16 mouse cellular contexts compared by ENCODE assay signal in the genomic region with DNA sequence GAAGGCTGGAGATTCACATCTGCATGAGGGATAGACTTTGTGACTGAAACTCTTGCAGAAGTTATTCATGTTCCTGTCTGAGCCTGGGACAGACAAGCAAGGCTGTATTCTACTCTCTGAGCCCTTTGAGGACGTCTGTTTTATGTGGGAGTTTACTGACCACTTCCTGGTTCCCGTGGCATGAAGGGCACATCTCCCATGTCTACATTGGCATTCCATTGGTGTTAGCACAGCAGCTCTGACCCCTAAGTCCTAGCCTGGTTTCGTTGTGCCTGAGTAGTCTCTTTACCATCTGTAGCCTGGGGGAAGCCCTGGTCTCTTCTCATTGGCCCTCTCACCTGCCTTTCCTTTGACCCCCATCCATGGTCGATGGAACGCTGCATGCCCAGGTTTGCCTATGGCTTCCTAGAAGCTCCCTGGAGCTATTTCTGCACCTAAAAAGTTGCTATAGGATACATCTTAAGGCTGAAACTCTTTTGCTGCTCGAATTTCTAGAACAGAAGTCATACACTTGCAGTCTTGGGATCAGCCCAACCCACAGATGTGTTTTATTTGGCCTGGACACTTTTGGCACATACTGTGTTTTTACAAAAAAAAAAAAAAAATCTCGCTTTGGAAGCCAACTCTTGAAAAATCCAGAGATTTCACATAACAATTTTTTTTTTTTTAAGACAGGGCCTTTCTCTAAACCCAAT. TPM values are rescaled to one million over a fixed set of nuclear protein-coding genes. Genes with fewer than 3 reads are reported as not detected.
DNase-seq lines count a peak whose midpoint lies in the region; ATAC-seq and TF ChIP-seq lines count a peak whose summit lies in the region.
"Had no signal": no experiment of that assay in that cellular context is flagged by ENCODE, and none has a peak within 500 bp of the region (broad histone marks: within the 10 kb centered on the region; RNA-seq: fewer than 3 reads in every experiment).

No protein-coding gene starts in this region.

- H3K27me3 ChIP-seq in kidney, adult 2 months (replicated peaks; ENCODE audit: control insufficient read depth, insufficient read depth, low read length), result no peaks in the 10 kb centered on the region
- no peaks in the 10 kb centered on the region for H3K27me3 ChIP-seq in kidney, embryonic 16.5 days (ENCODE audit: insufficient read depth, low read length)
- no peaks in the 10 kb centered on the region for H3K27me3 ChIP-seq in hindbrain, embryonic 11.5 days (ENCODE audit: control insufficient read depth, insufficient read depth, low read length)
- H3K27me3 ChIP-seq: embryonic facial prominence, embryonic 13.5 days; heart, embryonic 13.5 days; liver, embryonic 13.5 days had no signal

- H3K36me3 ChIP-seq in kidney, adult 2 months (ENCODE audit: control insufficient read depth, insufficient read depth, low read length), result no peaks in the 10 kb centered on the region
- H3K36me3 ChIP-seq in kidney, embryonic 16.5 days (ENCODE audit: insufficient read depth, low read length), result no peaks in the 10 kb centered on the region
- H3K36me3 ChIP-seq in hindbrain, embryonic 11.5 days (ENCODE audit: control insufficient read depth, insufficient read depth, low read length), result no peaks in the 10 kb centered on the region
- H3K36me3 ChIP-seq: embryonic facial prominence, embryonic 13.5 days; heart, embryonic 13.5 days; liver, embryonic 13.5 days had no signal

- 42% methylated on average over 7 of the region's 7 CpGs for WGBS in kidney, adult 2 months
- 50% methylated on average over 7 of the region's 7 CpGs for WGBS in kidney, embryonic 16.5 days
- WGBS in hindbrain, embryonic 11.5 days, result 83% methylated on average over 7 of the region's 7 CpGs

- no peak for ATAC-seq in kidney, embryonic 16.5 days (ENCODE audit: low FRiP score, low TSS enrichment)
- no peak for ATAC-seq in hindbrain, embryonic 11.5 days (ENCODE audit: low FRiP score)
- ATAC-seq: hindbrain, postnatal 0 days had no signal

- H3K4me1 ChIP-seq in kidney, adult 2 months (ENCODE audit: control insufficient read depth, insufficient read depth, low read length), result no peaks in the 10 kb centered on the region
- H3K4me1 ChIP-seq in kidney, embryonic 16.5 days (ENCODE audit: insufficient read depth, low read length), result no peaks in the 10 kb centered on the region
- H3K4me1 ChIP-seq in embryonic fibroblast, embryonic 13.5 days (ENCODE audit: control insufficient read depth, insufficient read depth, low read length), result no peaks in the 10 kb centered on the region; the same call in none of the 2 replicates
- H3K4me1 ChIP-seq in hindbrain, embryonic 11.5 days (replicated peaks; ENCODE audit: control insufficient read depth, insufficient read depth, low read length), result no peaks in the 10 kb centered on the region
- H3K4me1 ChIP-seq: heart, embryonic 13.5 days; liver, embryonic 13.5 days; megakaryocyte, embryonic 14.5 days had no signal

- no peak for TF ChIP-seq CTCF in kidney, adult 2 months (conservative IDR thresholded peaks at IDR 0.05; ENCODE audit: insufficient read depth, insufficient read length, low read depth, low read length)
- no peak for TF ChIP-seq CTCF in embryonic fibroblast, embryonic 13.5 days (IDR thresholded peaks at IDR 0.05; ENCODE audit: borderline replicate concordance, insufficient read depth, low read length)

- no peak overlapping the region for H3K9ac ChIP-seq in kidney, embryonic 16.5 days (replicated peaks; ENCODE audit: low read length)
- H3K9ac ChIP-seq in hindbrain, embryonic 11.5 days (ENCODE audit: low read depth, low read length), result no peak overlapping the region
- H3K9ac ChIP-seq: embryonic facial prominence, embryonic 13.5 days; heart, embryonic 13.5 days; liver, embryonic 13.5 days had no signal

- H3K27ac ChIP-seq in kidney, adult 2 months (ENCODE audit: insufficient read depth, low read depth, low read length), result no peak overlapping the region
- H3K27ac ChIP-seq in kidney, embryonic 16.5 days (ENCODE audit: low read length), result no peak overlapping the region
- H3K27ac ChIP-seq in embryonic fibroblast, embryonic 13.5 days (ENCODE audit: insufficient read depth, low read length), result 0 out of 2 replicates have a peak overlapping the region, but pooled peaks have one; percentile 34
- H3K27ac ChIP-seq in hindbrain, embryonic 11.5 days (ENCODE audit: low read depth, low read length), result no peak overlapping the region
- H3K27ac ChIP-seq: embryonic facial prominence, embryonic 13.5 days; heart, embryonic 13.5 days; hindbrain, postnatal 0 days; liver, embryonic 13.5 days had no signal

- H3K4me2 ChIP-seq in kidney, embryonic 16.5 days (replicated peaks; ENCODE audit: low read depth, low read length), result no peak overlapping the region
- no peak overlapping the region for H3K4me2 ChIP-seq in hindbrain, embryonic 11.5 days (replicated peaks; ENCODE audit: low read depth, low read length)
- H3K4me2 ChIP-seq: embryonic facial prominence, embryonic 13.5 days; heart, embryonic 13.5 days; liver, embryonic 13.5 days had no signal

- TF ChIP-seq POLR2A in kidney, adult 2 months (IDR thresholded peaks at IDR 0.05; ENCODE audit: low read depth, low read length), result no peak
- TF ChIP-seq POLR2A in embryonic fibroblast, embryonic 13.5 days (IDR thresholded peaks at IDR 0.05; ENCODE audit: low read depth, low read length), result no peak

- DNase-seq in kidney, adult 2 months, result peak; percentile 11
- peak; percentile 24 for DNase-seq in lung, postnatal 36 days
- DNase-seq in lung, postnatal 14 days, result no peak
- DNase-seq in hindbrain, embryonic 11.5 days (ENCODE audit: low spot score), result no peak
- DNase-seq in urinary bladder, adult 18-20 months (ENCODE audit: low spot score in 2 of 2), result no peak
- DNase-seq: adrenal gland, postnatal 10 days; cerebellum, postnatal 36 days; liver, embryonic 13.5 days; right cerebral cortex, postnatal 4 days; thymus, postnatal 36 days had no signal

- no peak overlapping the region for H3K4me3 ChIP-seq in kidney, adult 2 months (ENCODE audit: insufficient read depth, low read depth, low read length)
- H3K4me3 ChIP-seq in kidney, embryonic 16.5 days (ENCODE audit: low read length), result no peak overlapping the region
- no peak overlapping the region for H3K4me3 ChIP-seq in embryonic fibroblast, embryonic 13.5 days (ENCODE audit: insufficient read depth, low read length)
- no peak overlapping the region for H3K4me3 ChIP-seq in hindbrain, embryonic 11.5 days (ENCODE audit: low read depth, low read length)
- H3K4me3 ChIP-seq: embryonic facial prominence, embryonic 13.5 days; heart, embryonic 13.5 days; liver, embryonic 13.5 days; megakaryocyte, embryonic 14.5 days had no signal

- H3K9me3 ChIP-seq in kidney, embryonic 16.5 days (ENCODE audit: low read length), result no peaks in the 10 kb centered on the region
- no peaks in the 10 kb centered on the region for H3K9me3 ChIP-seq in hindbrain, embryonic 11.5 days (ENCODE audit: control insufficient read depth, low read length)
- H3K9me3 ChIP-seq: liver, embryonic 13.5 days had no signal

RNA-seq across cellular contexts. Expression of gene Tll2, which starts 55.2 kb away (rescaled TPM):
- polyA plus RNA-seq in kidney, adult 2 months (2012; rRNA removed), result 0.03 TPM in 1 of 2 replicates, not detected in the other
- polyA plus RNA-seq in kidney, embryonic 16.5 days (2015; fragmentation: Nextera tagmentation; extraction: Ambion mirVana), result 0.06 TPM in 1 of 2 replicates, not detected in the other
- polyA plus RNA-seq in embryonic fibroblast, embryonic 13.5 days (2011; ENCODE audit: insufficient read length, low read depth, missing spikeins), result not detected in 2 replicates
- polyA plus RNA-seq in hindbrain, embryonic 11.5 days (2014; fragmentation: Nextera tagmentation; extraction: Ambion mirVana), result 0.63 and 0.76 TPM in 2 replicates
- polyA plus RNA-seq: liver, embryonic 13.5 days had no signal

Comparison
In these comparisons a context has a peak if more than half of its experiments do, and no peak if none do; other contexts are left out.
1. DNase-seq: peak in kidney, adult 2 months (single experiment) and lung, postnatal 36 days (single experiment); none in lung, postnatal 14 days (single experiment), hindbrain, embryonic 11.5 days (single experiment) and urinary bladder, adult 18-20 months (0 of 2).